Mouse (Mus musculus): ENCODE data around the gene Adamtsl5. TPM values are rescaled to one million over a fixed set of nuclear protein-coding genes. Genes with fewer than 3 reads are reported as not detected.

Gene Adamtsl5
- polyA plus RNA-seq, 1 experiment from 2014 or later = 2.2 TPM

DNA sequence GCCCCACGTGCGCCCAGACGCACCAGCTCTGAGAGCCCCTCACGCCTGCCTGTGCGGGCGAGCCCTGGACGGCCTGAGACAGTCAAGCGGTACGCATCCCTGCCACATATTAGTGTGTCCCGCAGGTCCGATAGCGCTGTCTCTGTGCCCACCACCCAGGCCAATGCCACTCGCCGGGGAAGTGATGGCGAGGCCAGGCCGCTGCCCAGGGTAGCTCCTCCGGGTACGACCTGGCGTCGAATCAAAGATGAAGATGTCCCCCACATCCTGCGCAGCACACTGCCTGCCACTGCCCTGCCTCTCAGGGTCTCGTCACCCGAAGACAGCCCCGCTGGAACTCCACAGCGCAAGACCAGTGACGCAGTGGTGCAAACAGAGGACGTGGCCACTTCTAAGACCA is 32.9 kb downstream of the Adamtsl5 start:
- Histone ChIP-seq H3K4me3 (replicated peaks) (no peak overlapping the region), H3K4me1 (replicated peaks) (peaks cover 46% of the 10 kb centered on the region), H3K27me3 (peaks cover 68% of the 10 kb centered on the region), H3K36me3 (replicated peaks) (peaks cover 21% of the 10 kb centered on the region), H3K9ac (no peak overlapping the region), H3K27ac (replicated peaks) (no peak overlapping the region), H3K4me2 (no peak overlapping the region), H3K9me3 (replicated peaks) (no peaks in the 10 kb centered on the region)
- 43% methylated on average over 27 of the region's 27 CpGs for WGBS (ENCODE audit: insufficient replicate concordance)
- no peak for ATAC-seq (ENCODE audit: insufficient read depth)

- H3K9ac ChIP-seq = no peak overlapping the region
- ATAC-seq (ENCODE audit: insufficient read depth) = no peak
- H3K27me3 ChIP-seq = peaks cover 76% of the 10 kb centered on the region
- no peak overlapping the region for H3K27ac ChIP-seq (replicated peaks)
- no peak overlapping the region for H3K4me2 ChIP-seq
- H3K4me1 ChIP-seq (replicated peaks) = peaks cover 41% of the 10 kb centered on the region
- peaks cover 21% of the 10 kb centered on the region for H3K36me3 ChIP-seq (replicated peaks)
- H3K9me3 ChIP-seq (replicated peaks) = no peaks in the 10 kb centered on the region
- no peak overlapping the region for H3K4me3 ChIP-seq (replicated peaks)
- 44% methylated on average over 16 of the region's 16 CpGs for WGBS (ENCODE audit: insufficient replicate concordance)
Measured at GRCm38 (mm10) chr10:80314494-80315001, 33.7 kb downstream of the Adamtsl5 start.

DNA sequence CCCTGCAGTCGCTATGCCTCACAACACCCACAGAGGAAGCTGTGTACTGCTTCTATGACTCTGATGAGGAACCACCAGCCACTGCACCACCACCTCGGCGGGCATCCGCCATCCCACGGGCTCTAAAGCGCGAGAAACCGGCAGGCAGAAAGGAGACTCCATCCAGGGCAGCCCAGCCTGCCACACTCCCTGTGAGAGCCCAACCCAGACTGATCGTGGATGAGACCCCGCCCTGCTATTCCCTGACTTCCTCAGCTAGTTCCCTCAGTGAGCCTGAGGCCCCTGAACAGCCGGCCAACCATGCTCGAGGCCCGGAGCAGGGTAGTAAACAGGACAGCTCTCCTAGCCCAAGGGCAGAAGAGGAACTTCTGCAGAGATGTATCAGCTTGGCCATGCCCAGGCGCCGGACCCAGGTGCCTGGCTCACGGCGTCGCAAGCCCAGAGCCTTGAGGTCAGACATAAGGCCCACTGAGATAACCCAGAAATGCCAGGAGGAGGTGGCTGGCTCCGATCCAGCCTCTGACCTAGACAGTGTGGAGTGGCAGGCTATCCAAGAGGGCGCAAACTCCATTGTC is 34.5 kb downstream of the Adamtsl5 start:
- H3K9ac ChIP-seq = no peak overlapping the region
- H3K4me1 ChIP-seq (replicated peaks) = peaks cover 33% of the 10 kb centered on the region
- no peak for ATAC-seq (ENCODE audit: insufficient read depth)
- H3K27me3 ChIP-seq = peaks cover 84% of the 10 kb centered on the region
- 20% methylated on average over 20 of the region's 20 CpGs for whole genome bisulfite sequencing (ENCODE audit: insufficient replicate concordance)
- no peak overlapping the region for H3K4me2 ChIP-seq
- H3K27ac ChIP-seq (replicated peaks) = no peak overlapping the region
- peaks cover 14% of the 10 kb centered on the region for H3K36me3 ChIP-seq (replicated peaks)
- no peaks in the 10 kb centered on the region for H3K9me3 ChIP-seq (replicated peaks)
- no peak overlapping the region for H3K4me3 ChIP-seq (replicated peaks)

DNA sequence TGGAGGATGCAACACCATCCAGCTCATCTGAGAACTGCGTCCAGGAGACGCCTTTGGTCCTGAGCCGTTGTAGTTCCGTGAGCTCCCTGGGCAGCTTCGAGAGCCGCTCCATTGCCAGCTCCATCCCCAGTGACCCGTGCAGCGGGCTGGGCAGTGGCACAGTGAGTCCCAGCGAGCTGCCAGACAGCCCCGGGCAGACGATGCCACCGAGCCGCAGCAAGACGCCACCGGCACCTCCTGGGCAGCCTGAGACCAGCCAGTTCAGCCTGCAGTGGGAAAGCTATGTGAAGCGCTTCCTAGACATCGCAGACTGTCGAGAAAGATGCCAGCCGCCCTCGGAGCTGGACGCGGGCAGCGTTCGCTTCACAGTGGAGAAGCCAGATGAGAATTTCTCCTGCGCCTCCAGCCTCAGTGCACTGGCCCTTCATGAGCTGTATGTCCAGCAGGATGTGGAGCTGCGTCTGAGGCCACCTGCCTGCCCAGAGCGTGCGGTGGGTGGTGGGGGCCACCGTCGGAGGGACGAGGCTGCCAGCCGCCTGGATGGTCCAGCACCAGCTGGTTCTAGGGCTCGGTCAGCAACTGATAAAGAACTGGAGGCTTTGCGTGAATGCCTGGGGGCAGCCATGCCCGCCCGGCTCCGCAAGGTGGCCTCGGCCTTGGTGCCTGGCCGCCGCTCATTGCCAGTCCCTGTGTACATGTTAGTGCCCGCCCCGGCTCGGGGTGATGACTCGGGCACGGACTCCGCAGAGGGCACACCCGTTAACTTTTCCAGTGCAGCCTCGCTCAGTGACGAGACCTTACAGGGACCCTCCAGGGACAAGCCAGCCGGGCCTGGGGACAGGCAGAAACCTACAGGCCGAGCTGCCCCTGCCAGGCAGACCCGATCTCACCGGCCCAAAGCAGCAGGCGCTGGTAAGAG is 35.4 kb downstream of the Adamtsl5 start:
- Histone ChIP-seq H3K27ac (replicated peaks) (no peak overlapping the region), H3K36me3 (replicated peaks) (peaks cover 5% of the 10 kb centered on the region), H3K4me2 (no peak overlapping the region), H3K9me3 (replicated peaks) (no peaks in the 10 kb centered on the region), H3K27me3 (peaks cover 93% of the 10 kb centered on the region), H3K4me3 (replicated peaks) (no peak overlapping the region), H3K9ac (no peak overlapping the region), H3K4me1 (replicated peaks) (peaks cover 25% of the 10 kb centered on the region)
- no peak for ATAC-seq (ENCODE audit: insufficient read depth)
- 57% methylated on average over 54 of the region's 54 CpGs for WGBS (ENCODE audit: insufficient replicate concordance)

DNA sequence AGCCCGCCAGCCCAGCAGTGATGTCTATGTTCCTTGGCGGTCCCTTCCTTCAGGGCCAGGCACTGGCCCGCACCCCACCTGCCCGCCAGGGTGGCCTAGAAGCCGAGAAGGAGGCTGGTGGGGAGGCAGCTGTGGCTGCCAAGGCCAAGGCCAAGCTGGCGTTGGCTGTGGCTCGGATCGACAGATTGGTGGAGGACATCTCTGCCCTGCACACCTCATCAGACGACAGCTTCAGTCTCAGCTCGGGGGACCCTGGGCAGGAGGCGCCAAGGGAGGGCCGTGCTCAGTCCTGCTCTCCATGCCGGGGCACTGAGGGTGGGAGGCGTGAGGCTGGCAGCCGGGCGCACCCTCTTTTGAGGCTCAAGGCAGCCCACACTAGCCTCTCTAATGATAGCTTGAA is 36.7 kb downstream of the Adamtsl5 start:
- ATAC-seq (ENCODE audit: insufficient read depth) = no peak
- peaks cover 100% of the 10 kb centered on the region for H3K27me3 ChIP-seq
- peaks cover 12% of the 10 kb centered on the region for H3K4me1 ChIP-seq (replicated peaks)
- WGBS (ENCODE audit: insufficient replicate concordance) = 67% methylated on average over 16 of the region's 16 CpGs
- H3K27ac ChIP-seq (replicated peaks) = no peak overlapping the region
- H3K36me3 ChIP-seq (replicated peaks) = no peaks in the 10 kb centered on the region
- H3K4me2 ChIP-seq = no peak overlapping the region
- no peak overlapping the region for H3K4me3 ChIP-seq (replicated peaks)
- no peaks in the 10 kb centered on the region for H3K9me3 ChIP-seq (replicated peaks)
- H3K9ac ChIP-seq = no peak overlapping the region

DNA sequence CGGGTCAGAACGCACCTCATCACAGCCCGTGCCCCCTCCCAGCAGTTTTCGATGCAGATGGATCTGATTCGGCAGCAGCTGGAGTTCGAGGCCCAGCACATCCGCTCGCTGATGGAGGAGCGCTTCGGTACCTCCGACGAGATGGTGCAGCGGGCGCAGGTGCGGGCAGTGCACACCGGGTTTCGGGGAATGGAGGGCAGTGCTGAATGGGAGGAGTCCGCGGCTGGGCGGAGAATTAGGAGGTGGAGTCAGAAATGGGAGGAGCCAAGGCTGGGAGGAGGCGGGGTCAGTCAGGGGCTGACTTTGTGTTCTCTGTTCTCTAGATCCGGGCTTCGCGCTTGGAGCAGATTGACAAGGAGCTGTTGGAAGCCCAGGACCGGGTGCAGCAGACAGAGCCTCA is 43.4 kb downstream of the Adamtsl5 start:
- H3K36me3 ChIP-seq (replicated peaks) = no peaks in the 10 kb centered on the region
- peaks cover 100% of the 10 kb centered on the region for H3K27me3 ChIP-seq
- no peak overlapping the region for H3K9ac ChIP-seq
- H3K9me3 ChIP-seq (replicated peaks) = no peaks in the 10 kb centered on the region
- peak overlapping the region; percentile 51 for H3K4me2 ChIP-seq
- H3K4me1 ChIP-seq (replicated peaks) = peaks cover 14% of the 10 kb centered on the region
- ATAC-seq (ENCODE audit: insufficient read depth) = no peak
- no peak overlapping the region for H3K27ac ChIP-seq (replicated peaks)
- H3K4me3 ChIP-seq (replicated peaks) = peak overlapping the region; percentile 6; the same call in 1 of the 2 replicates
- 3% methylated on average over 25 of the region's 25 CpGs for WGBS (ENCODE audit: insufficient replicate concordance)

DNA sequence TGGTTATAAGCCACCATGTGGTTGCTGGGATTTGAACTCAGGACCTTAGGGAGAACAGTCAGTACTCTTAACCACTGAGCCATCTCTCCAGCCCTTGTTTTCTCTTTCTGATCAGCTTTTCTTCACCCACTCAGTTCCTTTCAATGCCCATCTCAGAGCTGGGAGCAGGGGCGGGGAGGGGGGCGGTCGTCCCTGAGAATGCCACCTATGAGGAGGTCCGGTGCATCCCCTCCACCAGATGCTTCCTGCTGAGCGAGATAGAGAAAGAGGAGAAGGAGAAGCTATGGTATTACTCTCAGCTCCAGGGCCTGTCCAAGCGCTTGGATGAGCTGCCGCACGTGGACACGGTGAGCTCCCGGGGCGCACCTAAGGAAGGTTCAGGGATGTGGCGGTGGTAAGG is 43.8 kb downstream of the Adamtsl5 start:
- ATAC-seq (ENCODE audit: insufficient read depth) = no peak
- Histone ChIP-seq H3K36me3 (replicated peaks) (no peaks in the 10 kb centered on the region), H3K27ac (replicated peaks) (no peak overlapping the region), H3K4me1 (replicated peaks) (peaks cover 14% of the 10 kb centered on the region), H3K4me3 (replicated peaks) (peak overlapping the region; percentile 6; the same call in 1 of the 2 replicates), H3K9me3 (replicated peaks) (no peaks in the 10 kb centered on the region), H3K27me3 (peaks cover 100% of the 10 kb centered on the region), H3K4me2 (peak overlapping the region; percentile 51), H3K9ac (no peak overlapping the region)
- 5% methylated on average over 12 of the region's 12 CpGs for WGBS (ENCODE audit: insufficient replicate concordance)

GRCm38 (mm10) chr10:80302471-80302881 is 45.7 kb downstream of the Adamtsl5 start:
- Histone ChIP-seq H3K4me2 (no peak overlapping the region), H3K9me3 (replicated peaks) (no peaks in the 10 kb centered on the region), H3K4me1 (replicated peaks) (peaks cover 14% of the 10 kb centered on the region), H3K27me3 (peaks cover 100% of the 10 kb centered on the region), H3K36me3 (replicated peaks) (no peaks in the 10 kb centered on the region), H3K9ac (no peak overlapping the region), H3K4me3 (replicated peaks) (no peak overlapping the region), H3K27ac (replicated peaks) (no peak overlapping the region)
- ATAC-seq (ENCODE audit: insufficient read depth) = no peak
- WGBS (ENCODE audit: insufficient replicate concordance) = 27% methylated on average over 9 of the region's 9 CpGs

- Histone ChIP-seq H3K27me3 (peaks cover 100% of the 10 kb centered on the region), H3K4me1 (replicated peaks) (peaks cover 15% of the 10 kb centered on the region), H3K9me3 (replicated peaks) (no peaks in the 10 kb centered on the region), H3K36me3 (replicated peaks) (no peaks in the 10 kb centered on the region), H3K4me2 (no peak overlapping the region), H3K4me3 (replicated peaks) (no peak overlapping the region), H3K27ac (replicated peaks) (no peak overlapping the region), H3K9ac (no peak overlapping the region)
- no peak for ATAC-seq (ENCODE audit: insufficient read depth)
- WGBS (ENCODE audit: insufficient replicate concordance) = 58% methylated on average over 5 of the region's 5 CpGs
Measured at GRCm38 (mm10) chr10:80302082-80302355, 46.2 kb downstream of the Adamtsl5 start.

- Histone ChIP-seq H3K4me1 (replicated peaks) (peaks cover 21% of the 10 kb centered on the region), H3K9ac (no peak overlapping the region), H3K4me3 (replicated peaks) (no peak overlapping the region), H3K4me2 (no peak overlapping the region), H3K36me3 (replicated peaks) (no peaks in the 10 kb centered on the region), H3K27ac (replicated peaks) (no peak overlapping the region), H3K9me3 (replicated peaks) (no peaks in the 10 kb centered on the region), H3K27me3 (peaks cover 100% of the 10 kb centered on the region)
- WGBS (ENCODE audit: insufficient replicate concordance) = 62% methylated on average over 10 of the region's 10 CpGs
- ATAC-seq (ENCODE audit: insufficient read depth) = no peak
Measured at GRCm38 (mm10) chr10:80301256-80302081, 46.7 kb downstream of the Adamtsl5 start.

GRCm38 (mm10) chr10:80300672-80301181 is 47.5 kb downstream of the Adamtsl5 start:
- peaks cover 99% of the 10 kb centered on the region for H3K27me3 ChIP-seq
- WGBS (ENCODE audit: insufficient replicate concordance) = 27% methylated on average over 11 of the region's 11 CpGs
- H3K9ac ChIP-seq = no peak overlapping the region
- H3K27ac ChIP-seq (replicated peaks) = no peak overlapping the region
- H3K9me3 ChIP-seq (replicated peaks) = no peaks in the 10 kb centered on the region
- no peak overlapping the region for H3K4me3 ChIP-seq (replicated peaks)
- peaks cover 27% of the 10 kb centered on the region for H3K4me1 ChIP-seq (replicated peaks)
- ATAC-seq (ENCODE audit: insufficient read depth) = no peak
- no peaks in the 10 kb centered on the region for H3K36me3 ChIP-seq (replicated peaks)
- H3K4me2 ChIP-seq = no peak overlapping the region
